Mouse (Mus musculus): ENCODE results near the gene Elavl4.

Elavl4 gene

GRCm38 (mm10) chr4:110285346-110286330, 66.1 kb downstream of the Elavl4 start:
- CTCF ChIA-PET = no interaction called here
- POLR2A ChIA-PET = no interaction called here

- ChIA-PET CTCF (no interaction called here), POLR2A (no interaction called here)
These were observed 67.3 kb downstream of the Elavl4 start for GRCm38 (mm10) chr4:110284446-110284845.

GRCm38 (mm10) chr4:110270046-110270445, 81.7 kb downstream of the Elavl4 start:
- POLR2A ChIA-PET = interaction anchor here in 1 of 4 experiments (1.0 kb wide), 1 partner anchor 12 kb away, joined by 3 read pairs; no protein-coding TSS in a partner anchor
- CTCF ChIA-PET = interaction anchor here in 1 of 4 experiments (0.6 kb wide), 1 partner anchor 704 kb away, joined by 3 read pairs; no protein-coding TSS in a partner anchor

GRCm38 (mm10) chr4:110266804-110267575, 84.7 kb downstream of the Elavl4 start:
- ChIA-PET POLR2A (interaction anchor here in 1 of 4 experiments (1.0 kb wide), 1 partner anchor 12 kb away, joined by 3 read pairs; no protein-coding TSS in a partner anchor), CTCF (no interaction called here)

GRCm38 (mm10) chr4:110264345-110264943, 87.3 kb downstream of the Elavl4 start:
- POLR2A ChIA-PET = no interaction called here
- CTCF ChIA-PET = no interaction called here

- ChIA-PET POLR2A (no interaction called here), CTCF (no interaction called here)
These were observed 94.3 kb downstream of the Elavl4 start for GRCm38 (mm10) chr4:110257360-110257759.

GRCm38 (mm10) chr4:110255617-110256016, 96.1 kb downstream of the Elavl4 start:
- ChIA-PET CTCF (interaction anchor here in 2 of 4 experiments (0.6 kb wide), 2 partner anchors 127 to 930 kb away, joined by 3 to 4 read pairs; no protein-coding TSS in a partner anchor), POLR2A (interaction anchor here in 1 of 4 experiments (0.9 kb wide), 1 partner anchor 12 kb away, joined by 3 read pairs; no protein-coding TSS in a partner anchor)

- ChIA-PET CTCF (interaction anchor here in 1 of 4 experiments (0.5 kb wide), 1 partner anchor 534 kb away, joined by 3 read pairs; no protein-coding TSS in a partner anchor), POLR2A (no interaction called here)
These were observed 101.7 kb downstream of the Elavl4 start for GRCm38 (mm10) chr4:110250055-110250454.

GRCm38 (mm10) chr4:110242879-110243278, 108.8 kb downstream of the Elavl4 start:
- ChIA-PET POLR2A (interaction anchor here in 1 of 4 experiments (0.5 kb wide), 1 partner anchor 444 kb away, joined by 3 read pairs; no protein-coding TSS in a partner anchor), CTCF (interaction anchor here in 2 of 4 experiments (0.5 to 0.6 kb wide), 2 partner anchors 283 to 1571 kb away, joined by 3 to 7 read pairs; no protein-coding TSS in a partner anchor)

- ChIA-PET POLR2A (no interaction called here), CTCF (no interaction called here)
These were observed 117.2 kb downstream of the Elavl4 start for GRCm38 (mm10) chr4:110234554-110234953.

- CTCF ChIA-PET = interaction anchor here in 1 of 4 experiments (0.6 kb wide), 1 partner anchor 744 kb away, joined by 5 read pairs; no protein-coding TSS in a partner anchor
- POLR2A ChIA-PET = no interaction called here
These were observed 119.4 kb downstream of the Elavl4 start for GRCm38 (mm10) chr4:110232327-110232726.

GRCm38 (mm10) chr4:110231799-110232198, 119.9 kb downstream of the Elavl4 start:
- POLR2A ChIA-PET = no interaction called here
- CTCF ChIA-PET = interaction anchor here in 1 of 4 experiments (0.6 kb wide), 1 partner anchor 743 kb away, joined by 5 read pairs; no protein-coding TSS in a partner anchor

GRCm38 (mm10) chr4:110229652-110230051, 122.1 kb downstream of the Elavl4 start:
- POLR2A ChIA-PET = no interaction called here
- CTCF ChIA-PET = no interaction called here

- ChIA-PET CTCF (no interaction called here), POLR2A (interaction anchor here in 1 of 4 experiments (0.6 kb wide), 1 partner anchor 177 kb away, joined by 7 read pairs; no protein-coding TSS in a partner anchor)
These were observed 122.5 kb downstream of the Elavl4 start for GRCm38 (mm10) chr4:110229238-110229637.

- POLR2A ChIA-PET = no interaction called here
- CTCF ChIA-PET = interaction anchor here in 1 of 4 experiments (1.2 kb wide), 1 partner anchor 12 kb away, joined by 3 read pairs; no protein-coding TSS in a partner anchor
These were observed 124.1 kb downstream of the Elavl4 start for GRCm38 (mm10) chr4:110227621-110228031.

GRCm38 (mm10) chr4:110225492-110225891, 126.2 kb downstream of the Elavl4 start:
- ChIA-PET CTCF (no interaction called here), POLR2A (no interaction called here)

GRCm38 (mm10) chr4:110218819-110219218, 132.9 kb downstream of the Elavl4 start:
- POLR2A ChIA-PET = no interaction called here
- CTCF ChIA-PET = no interaction called here

GRCm38 (mm10) chr4:110217553-110217952, 134.2 kb downstream of the Elavl4 start:
- ChIA-PET CTCF (interaction anchor here in 1 of 4 experiments (0.6 kb wide), 1 partner anchor 52 kb away, joined by 7 read pairs; no protein-coding TSS in a partner anchor), POLR2A (no interaction called here)

GRCm38 (mm10) chr4:110214543-110214942, 137.2 kb downstream of the Elavl4 start:
- ChIA-PET CTCF (no interaction called here), POLR2A (no interaction called here)
